Mouse (Mus musculus): ENCODE results near the gene Nxpe4.
A peak's percentile ranks its signal among the peaks of the same experiment; 100 is the strongest.
"Not testable (repeated sequence)": the region's sequence is repeated elsewhere in the genome, so short reads cannot be mapped to it uniquely, and the experiment has no call there.

Nxpe4 gene

DNA sequence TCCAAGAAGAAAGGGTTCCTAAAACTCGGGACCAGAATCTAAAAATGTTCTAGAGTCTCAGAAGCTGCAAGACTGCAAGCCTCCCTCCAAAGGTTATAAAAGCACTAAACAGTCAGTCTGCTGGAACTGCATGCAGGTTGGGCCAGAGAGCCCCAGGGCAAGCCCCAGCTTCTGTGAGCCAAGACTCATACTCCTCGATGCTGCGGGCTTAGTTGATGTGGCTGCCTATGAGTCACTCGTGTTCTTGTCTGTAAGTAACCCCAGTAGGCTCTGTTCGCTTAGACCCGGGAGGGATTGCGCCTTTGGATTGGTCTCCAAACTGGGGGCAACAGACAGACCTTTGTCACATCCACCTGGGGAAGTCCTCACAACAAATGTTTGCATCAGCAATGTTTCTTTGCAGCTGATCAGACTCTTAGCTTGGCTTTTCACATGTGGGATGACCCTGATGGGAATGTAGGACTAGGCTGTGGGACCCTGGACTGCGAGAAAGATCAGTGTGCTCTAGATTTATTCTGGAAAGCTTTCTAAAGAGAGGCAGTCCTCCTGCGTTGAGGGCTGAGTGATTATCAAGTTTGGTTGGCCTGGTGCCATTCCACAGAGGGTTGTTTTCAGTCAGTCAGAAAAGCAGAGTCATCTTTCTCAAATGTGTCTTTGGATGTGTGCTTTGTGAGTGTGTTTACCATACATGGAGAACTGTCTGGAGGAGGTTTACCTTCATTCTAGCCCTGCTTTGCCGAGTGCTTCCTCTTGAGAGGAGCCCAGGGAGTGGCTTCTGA lies 245.9 kb downstream of the Nxpe4 start:
- no peak for DNase-seq (ENCODE audit: low read depth in 1 of 2, low spot score in 2 of 2)

GRCm38 (mm10) chr9:48410217-48411035 lies 248.6 kb downstream of the Nxpe4 start:
- no peak for DNase-seq (ENCODE audit: low read depth in 1 of 2, low spot score in 2 of 2)

GRCm38 (mm10) chr9:48413591-48413990 lies 251.8 kb downstream of the Nxpe4 start:
- no peak for DNase-seq (ENCODE audit: low read depth in 1 of 2, low spot score in 2 of 2)

- DNase-seq (ENCODE audit: low read depth in 1 of 2, low spot score in 2 of 2): not testable (repeated sequence)
Observed at GRCm38 (mm10) chr9:48417366-48417765, 255.5 kb downstream of the Nxpe4 start.

DNA sequence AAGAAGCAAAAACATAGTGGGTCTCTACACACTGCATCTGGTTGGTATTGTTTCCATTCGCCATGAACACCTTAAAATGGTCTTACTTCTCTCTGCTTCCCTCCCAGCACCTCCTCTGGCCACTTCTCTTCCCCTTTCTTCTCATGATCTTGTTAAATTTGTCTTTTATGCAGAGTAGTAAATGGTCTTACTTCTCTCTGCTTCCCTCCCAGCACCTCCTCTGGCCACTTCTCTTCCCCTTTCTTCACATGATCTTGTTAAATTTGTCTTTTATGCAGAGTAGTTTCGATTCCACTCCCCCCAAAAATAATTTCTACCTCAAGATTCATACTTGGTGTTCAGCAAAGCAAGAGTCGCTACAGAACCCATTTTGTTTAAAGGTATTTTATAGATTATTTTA lies 256.2 kb downstream of the Nxpe4 start:
- DNase-seq (ENCODE audit: low read depth in 1 of 2, low spot score in 2 of 2): no peak

- DNase-seq (ENCODE audit: low read depth in 1 of 2, low spot score in 2 of 2): no peak
Observed at GRCm38 (mm10) chr9:48418397-48418796, 256.6 kb downstream of the Nxpe4 start.

- DNase-seq (ENCODE audit: low read depth in 1 of 2, low spot score in 2 of 2): no peak
Observed at GRCm38 (mm10) chr9:48418829-48419228, 257.0 kb downstream of the Nxpe4 start.

GRCm38 (mm10) chr9:48420437-48420836 lies 258.6 kb downstream of the Nxpe4 start:
- no peak for DNase-seq (ENCODE audit: low read depth in 1 of 2, low spot score in 2 of 2)

DNA sequence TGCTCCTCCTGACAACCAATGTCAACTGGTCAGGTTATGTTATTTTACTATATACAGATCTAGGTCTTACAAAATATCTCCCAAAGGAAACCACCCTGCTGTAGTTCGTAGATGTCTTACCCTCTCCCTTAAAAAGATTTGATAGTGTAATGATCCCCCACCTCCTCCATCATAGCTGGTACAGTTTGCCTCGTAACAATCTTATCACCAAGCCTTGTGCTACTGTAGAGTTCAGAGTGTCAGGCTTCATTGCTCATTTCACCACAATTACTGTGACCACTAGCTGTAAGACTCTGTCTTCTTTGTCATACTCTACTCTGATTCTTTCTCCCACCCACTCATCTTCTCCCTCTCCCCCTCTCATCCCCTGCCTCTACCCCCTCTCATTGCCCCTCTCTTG lies 259.2 kb downstream of the Nxpe4 start:
- no peak for DNase-seq (ENCODE audit: low read depth in 1 of 2, low spot score in 2 of 2)

- DNase-seq (ENCODE audit: low read depth in 1 of 2, low spot score in 2 of 2): no peak
Observed at GRCm38 (mm10) chr9:48421561-48421960, 259.7 kb downstream of the Nxpe4 start.

GRCm38 (mm10) chr9:48422382-48422781 lies 260.6 kb downstream of the Nxpe4 start:
- peak; percentile 37 to 56 for DNase-seq (ENCODE audit: low read depth in 1 of 2, low spot score in 2 of 2)

DNA sequence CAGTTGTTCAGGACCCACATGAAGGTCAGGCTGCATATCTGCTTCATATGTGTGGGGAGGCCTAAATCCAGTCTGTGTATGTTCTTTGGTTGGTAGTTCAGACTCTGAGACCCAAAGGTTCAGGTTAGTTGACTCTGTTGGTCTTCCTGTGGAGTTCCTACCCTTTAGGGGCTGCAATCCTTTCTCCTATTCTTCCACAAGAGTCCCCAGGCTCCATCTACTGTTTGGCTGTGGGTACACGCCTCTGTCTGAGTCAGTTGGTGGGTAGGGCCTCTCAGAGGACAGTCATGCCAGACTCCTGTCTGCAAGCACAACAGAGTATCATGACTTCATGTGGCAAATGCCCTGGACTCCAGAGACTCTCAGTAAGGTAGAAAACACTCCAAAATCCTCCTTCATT lies 261.4 kb downstream of the Nxpe4 start:
- no peak for DNase-seq (ENCODE audit: low read depth in 1 of 2, low spot score in 2 of 2)

GRCm38 (mm10) chr9:48427176-48427575 lies 265.4 kb downstream of the Nxpe4 start:
- DNase-seq (ENCODE audit: low read depth in 1 of 2, low spot score in 2 of 2): no peak

GRCm38 (mm10) chr9:48432449-48432848 lies 270.6 kb downstream of the Nxpe4 start:
- no peak for DNase-seq (ENCODE audit: low read depth in 1 of 2, low spot score in 2 of 2)

- peak in 1 of 2 experiments; percentile 26 for DNase-seq (ENCODE audit: low read depth in 1 of 2, low spot score in 2 of 2)
Observed at GRCm38 (mm10) chr9:48443873-48444272, 282.1 kb downstream of the Nxpe4 start.

DNA sequence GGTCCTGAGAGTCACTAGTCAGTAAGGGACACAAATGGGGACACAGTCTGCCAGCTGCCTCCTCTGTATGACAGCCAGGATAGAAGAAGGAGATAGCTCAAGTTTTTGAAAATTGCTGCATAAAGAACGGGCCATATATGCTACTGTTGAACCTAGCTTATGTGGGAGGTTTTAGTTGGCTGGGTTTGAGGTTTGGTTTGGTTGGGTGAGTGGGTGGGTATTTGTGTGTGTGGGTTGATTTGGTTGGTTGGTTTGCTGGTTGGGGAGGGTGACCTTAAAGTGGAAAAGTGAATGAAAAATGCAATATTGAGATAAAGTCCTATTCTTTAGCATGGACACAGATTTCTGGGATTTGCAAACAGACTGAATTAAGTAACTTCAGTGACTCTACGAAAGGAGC lies 283.0 kb downstream of the Nxpe4 start:
- DNase-seq (ENCODE audit: low read depth in 1 of 2, low spot score in 2 of 2): no peak

GRCm38 (mm10) chr9:48447783-48448209 lies 286.0 kb downstream of the Nxpe4 start:
- DNase-seq (ENCODE audit: low read depth in 1 of 2, low spot score in 2 of 2): peak; percentile 37 to 62

Data from monocyte, adult 2 months (primary cell).